Mouse (Mus musculus) left cerebral cortex, postnatal 10 days (tissue): ENCODE measurements at regions not wholly inside any gene's neighbourhood (a gene's known extent, or its start where the extent isn't known, plus 50 kb on each side); places are given as distances from the start of the nearest gene placed in this dataset.

ENCODE experiments used
- DNase-seq, 2 experiments: peaks; one replicate each; pipeline ENCODE4 v3.0.0; 2021 to 2022; ENCODE audit warnings: low spot score in 2 of 2, mixed read lengths in 1 of 2; ENCODE audit errors: extremely low spot score in 1 of 2
- intact Hi-C: fragments of 180-260 bp; cut with DNase I; formaldehyde crosslinking; loops from one replicate; pipeline ENCODE4 v1.15.1; 2025

DNA sequence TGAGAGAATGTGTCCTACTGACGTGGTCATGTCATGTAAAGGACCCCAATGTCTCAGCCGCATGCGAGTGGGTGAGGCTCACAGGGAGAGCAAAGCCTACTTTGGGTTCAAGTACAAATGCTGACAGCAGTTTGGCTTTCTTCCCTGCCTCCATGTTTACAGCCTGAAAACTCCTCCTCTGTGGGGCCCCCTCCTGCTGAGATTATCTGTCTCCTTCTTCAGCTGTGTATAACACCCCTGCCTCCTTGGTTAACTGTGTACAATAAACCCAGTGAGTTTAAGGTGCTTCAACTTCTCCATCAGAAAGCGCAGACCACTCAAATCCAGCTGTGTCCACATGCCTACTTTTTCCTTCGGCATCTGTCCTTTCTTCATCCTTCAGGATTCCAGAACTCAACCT, 130.3 kb downstream of the Tex36 start:
- intact Hi-C loops: no loop called here
- DNase-seq: no peak

GRCm38 (mm10) chr7:133470620-133470958, 131.4 kb downstream of the Tex36 start:
- intact Hi-C loops: no loop called here
- DNase-seq: peak in 1 of 2 experiments; percentile 5

- intact Hi-C loops: no loop called here
- no peak for DNase-seq
Measured at GRCm38 (mm10) chr7:133469952-133470619, 131.9 kb downstream of the Tex36 start.

DNA sequence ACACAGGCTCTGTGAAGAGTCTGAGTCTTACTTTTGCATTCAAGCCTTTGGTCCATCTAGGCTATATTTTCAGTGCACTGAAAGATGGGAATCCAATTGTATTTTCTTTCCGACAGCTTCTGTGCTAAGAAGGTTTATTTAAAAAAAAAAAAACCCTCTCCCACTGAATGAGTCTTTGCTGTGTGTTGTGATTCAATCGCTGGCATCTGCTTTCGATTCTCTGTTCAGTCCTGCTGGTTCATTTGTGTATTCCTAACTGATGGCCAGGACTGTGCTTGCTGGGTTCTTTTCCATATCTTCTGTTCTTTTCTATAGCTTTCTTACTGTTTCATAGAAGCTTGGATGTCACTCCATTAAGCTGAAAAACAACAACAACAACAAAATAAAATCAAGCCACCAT, 132.9 kb downstream of the Tex36 start:
- intact Hi-C loops: no loop called here
- DNase-seq: no peak

- DNase-seq: no peak
- intact Hi-C loops: no loop called here
Measured at GRCm38 (mm10) chr7:133468346-133468745, 133.6 kb downstream of the Tex36 start.

DNA sequence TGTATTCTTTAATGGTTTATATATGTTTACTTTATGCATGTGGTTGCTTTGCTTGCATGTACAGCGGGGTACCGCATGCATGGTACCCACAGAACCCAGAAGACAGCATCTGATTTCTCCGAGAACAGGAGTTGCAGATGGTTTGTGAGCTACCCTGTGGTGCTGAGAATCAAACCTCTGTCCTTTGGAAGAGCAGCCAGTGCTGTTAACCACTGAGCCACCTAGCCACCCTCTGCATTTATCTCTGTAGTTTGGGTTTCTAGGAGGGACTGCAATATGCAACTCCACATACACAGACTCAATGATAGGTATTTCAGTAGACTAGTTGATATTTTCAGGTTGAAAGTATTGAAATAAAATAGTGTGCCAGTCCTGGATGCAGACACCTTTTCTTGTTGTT, 134.4 kb downstream of the Tex36 start:
- no peak for DNase-seq
- intact Hi-C loops: no loop called here

GRCm38 (mm10) chr7:133459306-133459705, 142.7 kb downstream of the Tex36 start:
- DNase-seq: no peak
- intact Hi-C loops: no loop called here

GRCm38 (mm10) chr7:133457436-133458324, 144.3 kb downstream of the Tex36 start:
- DNase-seq: peak in 1 of 2 experiments; percentile 50
- intact Hi-C loops: no loop called here

DNA sequence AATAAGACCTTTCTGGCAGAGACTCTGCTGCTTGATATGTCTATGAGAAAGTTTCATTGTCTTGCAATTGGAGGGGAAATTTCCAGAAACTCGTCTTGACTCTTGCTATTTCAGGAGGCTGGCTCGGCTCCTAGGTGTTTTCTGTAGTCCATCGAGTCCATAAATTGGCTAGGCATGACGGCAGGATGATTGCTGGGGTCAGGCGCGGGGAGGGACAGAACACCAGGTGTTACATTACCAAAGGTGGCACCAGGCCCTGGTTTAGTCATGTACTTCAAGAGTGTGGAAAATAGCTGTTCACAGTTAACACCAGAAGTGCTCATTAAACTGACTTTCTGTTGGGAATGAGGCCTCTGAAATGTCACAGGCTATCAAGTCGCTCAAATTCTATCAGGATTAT, 151.7 kb downstream of the Tex36 start:
- intact Hi-C loops: no loop called here
- DNase-seq: no peak

DNA sequence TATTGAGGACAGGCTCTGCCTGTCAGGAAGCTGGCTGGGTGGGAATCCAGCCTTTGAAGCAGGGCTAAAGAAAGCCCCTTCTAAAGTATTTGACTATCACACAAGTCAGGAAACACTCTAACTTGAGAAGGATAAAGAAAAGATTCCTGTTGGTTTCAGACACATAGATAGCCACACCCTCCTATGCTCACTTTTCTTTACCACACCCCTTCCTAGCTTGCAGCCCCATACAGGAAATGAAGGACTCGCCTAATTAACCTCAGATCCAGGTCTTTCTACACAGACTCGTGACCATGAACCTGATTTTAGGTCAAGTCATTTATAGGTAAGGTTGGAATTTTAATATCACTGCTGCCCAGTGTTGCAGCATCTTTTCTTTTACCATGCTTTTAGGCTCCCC, 154.9 kb downstream of the Tex36 start:
- intact Hi-C loops: no loop called here
- no peak for DNase-seq

GRCm38 (mm10) chr7:133441661-133442060, 160.3 kb downstream of the Tex36 start:
- intact Hi-C loops: no loop called here
- no peak for DNase-seq

- intact Hi-C loops: no loop called here
- DNase-seq: no peak
Measured at GRCm38 (mm10) chr7:133441169-133441568, 160.8 kb downstream of the Tex36 start.

GRCm38 (mm10) chr7:133440711-133441110, 161.2 kb downstream of the Tex36 start:
- intact Hi-C loops: no loop called here
- no peak for DNase-seq

DNA sequence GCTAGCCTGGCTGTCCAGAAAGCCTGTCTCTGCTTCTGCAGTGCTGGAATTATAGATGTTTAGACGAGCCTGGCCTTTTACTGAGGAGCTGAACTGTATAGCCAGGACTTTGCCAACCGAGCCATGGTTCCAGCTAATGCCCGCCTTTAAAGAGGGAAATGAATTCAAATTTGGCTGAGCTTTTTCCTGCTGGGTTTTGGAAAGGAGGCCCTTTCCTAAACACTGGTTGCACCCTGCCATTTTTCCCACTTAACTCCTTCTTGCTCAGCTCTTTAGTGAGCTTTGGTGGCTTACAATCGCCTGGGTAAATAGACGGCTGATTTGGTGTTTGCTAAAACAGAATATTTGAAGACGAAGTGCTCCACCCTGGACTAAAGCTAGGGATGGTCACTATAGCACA, 161.9 kb downstream of the Tex36 start:
- no peak for DNase-seq
- intact Hi-C loops: no loop called here

- intact Hi-C loops: no loop called here
- no peak for DNase-seq
Measured at GRCm38 (mm10) chr7:133438631-133439030, 163.3 kb downstream of the Tex36 start.

- intact Hi-C loops: no loop called here
- no peak for DNase-seq
Measured at GRCm38 (mm10) chr7:133437866-133438265, 164.1 kb downstream of the Tex36 start.

GRCm38 (mm10) chr7:133435596-133436357, 166.2 kb downstream of the Tex36 start:
- DNase-seq: no peak
- intact Hi-C loops: no loop called here

- intact Hi-C loops: no loop called here
- DNase-seq: no peak
Measured at GRCm38 (mm10) chr7:133434027-133434820, 167.7 kb downstream of the Tex36 start.

GRCm38 (mm10) chr7:133432343-133432742, 169.6 kb downstream of the Tex36 start:
- no peak for DNase-seq
- intact Hi-C loops: no loop called here
